Mouse (Mus musculus) monocyte, adult 2 months (primary cell): ENCODE results near the gene Sfswap.
"Not testable (repeated sequence)": the region's sequence is repeated elsewhere in the genome, so short reads cannot be mapped to it uniquely, and the experiment has no call there.

Experiments
- DNase-seq, 2 experiments: peaks; one replicate each; pipeline ENCODE4 v3.0.0; 2022; ENCODE audit warnings: low spot score in 2 of 2, low read depth in 1 of 2

The Sfswap gene

GRCm38 (mm10) chr5:129500722-129501634 is at the start of gene Sfswap:
TSS of gene Sfswap (plus strand) at chr5:129501221.
- peak; percentile 37 to 78 for DNase-seq

- no peak for DNase-seq
Measured at GRCm38 (mm10) chr5:129452561-129452960, 48.5 kb upstream of the Sfswap start.

GRCm38 (mm10) chr5:129454802-129455528 is 46.1 kb upstream of the Sfswap start:
- DNase-seq, result no peak

GRCm38 (mm10) chr5:129455529-129455896 is 45.5 kb upstream of the Sfswap start:
- no peak for DNase-seq

GRCm38 (mm10) chr5:129456579-129457140 is 44.4 kb upstream of the Sfswap start:
- no peak for DNase-seq

GRCm38 (mm10) chr5:129458109-129458508 is 42.9 kb upstream of the Sfswap start:
- DNase-seq, result no peak

GRCm38 (mm10) chr5:129458541-129458940 is 42.5 kb upstream of the Sfswap start:
- no peak for DNase-seq

- DNase-seq, result no peak
Measured at GRCm38 (mm10) chr5:129460798-129461476, 40.1 kb upstream of the Sfswap start.

GRCm38 (mm10) chr5:129463648-129464047 is 37.4 kb upstream of the Sfswap start:
- DNase-seq, result not testable (repeated sequence)

- no peak for DNase-seq
Measured at GRCm38 (mm10) chr5:129465788-129466187, 35.2 kb upstream of the Sfswap start.

- DNase-seq, result no peak
Measured at GRCm38 (mm10) chr5:129475532-129476045, 25.4 kb upstream of the Sfswap start.

GRCm38 (mm10) chr5:129489879-129490278 is 11.1 kb upstream of the Sfswap start:
- no peak for DNase-seq

GRCm38 (mm10) chr5:129501671-129502070 is 650 bp downstream of the Sfswap start:
- peak in 1 of 2 experiments; percentile 5 for DNase-seq

- no peak for DNase-seq
Measured at GRCm38 (mm10) chr5:129506886-129507285, 5.9 kb downstream of the Sfswap start.

- no peak for DNase-seq
Measured at GRCm38 (mm10) chr5:129518180-129518579, 17.2 kb downstream of the Sfswap start.

GRCm38 (mm10) chr5:129518786-129519185 is 17.8 kb downstream of the Sfswap start:
- DNase-seq, result no peak

GRCm38 (mm10) chr5:129519591-129519990 is 18.6 kb downstream of the Sfswap start:
- DNase-seq, result no peak

- no peak for DNase-seq
Measured at GRCm38 (mm10) chr5:129521501-129521900, 20.5 kb downstream of the Sfswap start.

- DNase-seq, result no peak
Measured at GRCm38 (mm10) chr5:129521913-129522312, 20.9 kb downstream of the Sfswap start.

GRCm38 (mm10) chr5:129523166-129523565 is 22.1 kb downstream of the Sfswap start:
- no peak for DNase-seq

GRCm38 (mm10) chr5:129524751-129525150 is 23.7 kb downstream of the Sfswap start:
- no peak for DNase-seq
